Mouse (Mus musculus) hindbrain, embryonic 16.5 days (tissue): ENCODE data around the gene Col25a1. TPM values are rescaled to one million over a fixed set of nuclear protein-coding genes. Genes with fewer than 3 reads are reported as not detected.

Source experiments
- ATAC-seq: fragments of 200-750 bp; cut with Nextera tagmentation; 2 replicates; pipeline ENCODE4 v1.8.0; 2017; ENCODE audit warnings: moderate TSS enrichment, moderate library complexity
- H3K27ac ChIP-seq: fragments of 300-500 bp; sonication (generic); 2 replicates; pipeline ENCODE4 v1.5.1; 2014; ENCODE audit warnings: low read depth, mild to moderate bottlenecking, control low read depth, low read length, moderate library complexity
- H3K27me3 ChIP-seq: fragments of 300-500 bp; sonication (generic); replicated peaks from 2 replicates; pipeline ENCODE4 v1.6.1; 2014; ENCODE audit warnings: low read length; ENCODE audit not compliant: control insufficient read depth, insufficient read depth
- H3K36me3 ChIP-seq: fragments of 300-500 bp; sonication (generic); 2 replicates; pipeline ENCODE4 v1.6.1; 2014; ENCODE audit warnings: mild to moderate bottlenecking, low read length, moderate library complexity, mixed read lengths; ENCODE audit not compliant: control insufficient read depth, insufficient read depth
- H3K4me1 ChIP-seq: fragments of 300-500 bp; sonication (generic); 2 replicates; pipeline ENCODE4 v1.6.1; 2014; ENCODE audit warnings: low read depth, low read length; ENCODE audit not compliant: control insufficient read depth, insufficient read depth
- H3K4me2 ChIP-seq: fragments of 300-500 bp; sonication (generic); 2 replicates; pipeline ENCODE4 v1.6.1; 2014; ENCODE audit warnings: mild to moderate bottlenecking, low read length, control low read depth, moderate library complexity
- H3K4me3 ChIP-seq: fragments of 300-500 bp; sonication (generic); 2 replicates; pipeline ENCODE4 v1.5.1; 2014; ENCODE audit warnings: mild to moderate bottlenecking, low read length, control low read depth, moderate library complexity
- H3K9ac ChIP-seq: fragments of 300-500 bp; sonication (generic); 2 replicates; pipeline ENCODE4 v1.6.1; 2014; ENCODE audit warnings: low read depth, mild to moderate bottlenecking, control low read depth, low read length, moderate library complexity
- H3K9me3 ChIP-seq: fragments of 300-500 bp; sonication (generic); 2 replicates; pipeline ENCODE4 v1.6.1; 2014; ENCODE audit warnings: mild to moderate bottlenecking, low read length, moderate library complexity; ENCODE audit not compliant: control insufficient read depth
- WGBS: fragments of 180-500 bp; shearing (Covaris S2); extraction: QIAGEN DNeasy Blood & Tissue Kit; methylation state at CpG from one replicate; pipeline ENCODE4 v1.1.7; 2014; 5-methylcytosine and 5-hydroxymethylcytosine counted together
- polyA plus RNA-seq: library from polyadenylated mRNA; unstranded; fragments of >200 nt; fragmentation: Nextera tagmentation; extraction: Ambion mirVana; gene quantifications from 2 replicates; pipeline ENCODE4 v1.2.1, GENCODE M21; 2015

Gene Col25a1
- polyA plus RNA-seq, 1 experiment from 2014 or later: 4.8 TPM

- no peak for ATAC-seq
- Histone ChIP-seq H3K9me3 (no peaks in the 10 kb centered on the region), H3K4me2 (no peak overlapping the region), H3K9ac (no peak overlapping the region), H3K27me3 (no peaks in the 10 kb centered on the region), H3K27ac (no peak overlapping the region), H3K4me1 (no peaks in the 10 kb centered on the region), H3K4me3 (no peak overlapping the region), H3K36me3 (no peaks in the 10 kb centered on the region)
- WGBS: 74% methylated on average over 3 of the region's 3 CpGs
Measured at GRCm38 (mm10) chr3:130545995-130546394, 414.7 kb downstream of the Col25a1 start.

GRCm38 (mm10) chr3:130549066-130549465, 417.8 kb downstream of the Col25a1 start:
- Histone ChIP-seq H3K4me3 (no peak overlapping the region), H3K4me2 (no peak overlapping the region), H3K9me3 (no peaks in the 10 kb centered on the region), H3K9ac (no peak overlapping the region), H3K27ac (no peak overlapping the region), H3K4me1 (no peaks in the 10 kb centered on the region), H3K27me3 (no peaks in the 10 kb centered on the region), H3K36me3 (no peaks in the 10 kb centered on the region)
- no peak for ATAC-seq
- WGBS: 79% methylated on average over 7 of the region's 7 CpGs

- H3K27me3 ChIP-seq: no peaks in the 10 kb centered on the region
- no peaks in the 10 kb centered on the region for H3K4me1 ChIP-seq
- H3K4me2 ChIP-seq: no peak overlapping the region
- ATAC-seq: no peak
- no peaks in the 10 kb centered on the region for H3K9me3 ChIP-seq
- no peak overlapping the region for H3K9ac ChIP-seq
- H3K27ac ChIP-seq: no peak overlapping the region
- WGBS: 56% methylated on average over 1 of the region's 1 CpGs
- H3K36me3 ChIP-seq: no peaks in the 10 kb centered on the region
- H3K4me3 ChIP-seq: no peak overlapping the region
Measured at GRCm38 (mm10) chr3:130556263-130556662, 425.0 kb downstream of the Col25a1 start.

GRCm38 (mm10) chr3:130565586-130565985, 434.3 kb downstream of the Col25a1 start:
- Histone ChIP-seq H3K4me1 (no peaks in the 10 kb centered on the region), H3K36me3 (no peaks in the 10 kb centered on the region), H3K27me3 (no peaks in the 10 kb centered on the region), H3K4me3 (no peak overlapping the region), H3K4me2 (no peak overlapping the region), H3K27ac (no peak overlapping the region), H3K9me3 (no peaks in the 10 kb centered on the region), H3K9ac (no peak overlapping the region)
- WGBS: 95% methylated on average over 6 of the region's 6 CpGs
- no peak for ATAC-seq

GRCm38 (mm10) chr3:130568331-130569095, 437.2 kb downstream of the Col25a1 start:
- 72% methylated on average over 16 of the region's 16 CpGs for WGBS
- Histone ChIP-seq H3K27ac (no peak overlapping the region), H3K4me2 (no peak overlapping the region), H3K27me3 (no peaks in the 10 kb centered on the region), H3K36me3 (no peaks in the 10 kb centered on the region), H3K9me3 (no peaks in the 10 kb centered on the region), H3K4me1 (no peaks in the 10 kb centered on the region), H3K4me3 (no peak overlapping the region), H3K9ac (no peak overlapping the region)
- ATAC-seq: no peak

GRCm38 (mm10) chr3:130573243-130573642, 441.9 kb downstream of the Col25a1 start:
- 67% methylated on average over 5 of the region's 5 CpGs for WGBS
- H3K9ac ChIP-seq: no peak overlapping the region
- H3K27me3 ChIP-seq: no peaks in the 10 kb centered on the region
- no peak overlapping the region for H3K4me2 ChIP-seq
- no peak overlapping the region for H3K4me3 ChIP-seq
- H3K27ac ChIP-seq: no peak overlapping the region
- no peak for ATAC-seq
- no peaks in the 10 kb centered on the region for H3K36me3 ChIP-seq
- no peaks in the 10 kb centered on the region for H3K9me3 ChIP-seq
- no peaks in the 10 kb centered on the region for H3K4me1 ChIP-seq

- Histone ChIP-seq H3K4me2 (no peak overlapping the region), H3K36me3 (no peaks in the 10 kb centered on the region), H3K9me3 (no peaks in the 10 kb centered on the region), H3K27ac (no peak overlapping the region), H3K9ac (no peak overlapping the region), H3K27me3 (no peaks in the 10 kb centered on the region), H3K4me1 (no peaks in the 10 kb centered on the region), H3K4me3 (no peak overlapping the region)
- ATAC-seq: no peak
- 30% methylated on average over 5 of the region's 5 CpGs for WGBS
Measured at GRCm38 (mm10) chr3:130574652-130575051, 443.4 kb downstream of the Col25a1 start.

GRCm38 (mm10) chr3:130576683-130577082, 445.4 kb downstream of the Col25a1 start:
- no peak for ATAC-seq
- no peak overlapping the region for H3K9ac ChIP-seq
- no peaks in the 10 kb centered on the region for H3K4me1 ChIP-seq
- H3K36me3 ChIP-seq: no peaks in the 10 kb centered on the region
- no peak overlapping the region for H3K4me3 ChIP-seq
- H3K27ac ChIP-seq: no peak overlapping the region
- H3K9me3 ChIP-seq: no peaks in the 10 kb centered on the region
- H3K4me2 ChIP-seq: no peak overlapping the region
- WGBS: 62% methylated on average over 6 of the region's 6 CpGs
- no peaks in the 10 kb centered on the region for H3K27me3 ChIP-seq

GRCm38 (mm10) chr3:130579501-130579900, 448.2 kb downstream of the Col25a1 start:
- WGBS: 67% methylated on average over 17 of the region's 17 CpGs
- Histone ChIP-seq H3K27ac (no peak overlapping the region), H3K9me3 (no peaks in the 10 kb centered on the region), H3K36me3 (no peaks in the 10 kb centered on the region), H3K4me1 (no peaks in the 10 kb centered on the region), H3K4me2 (no peak overlapping the region), H3K4me3 (no peak overlapping the region), H3K9ac (no peak overlapping the region), H3K27me3 (no peaks in the 10 kb centered on the region)
- ATAC-seq: no peak
